Mouse (Mus musculus) left cerebral cortex, postnatal 25 days (tissue): Measurements from ENCODE around the gene Chst15. TPM values are rescaled to one million over a fixed set of nuclear protein-coding genes. Genes with fewer than 3 reads are reported as not detected.

Experiments
- DNase-seq, 2 experiments: peaks; one replicate each; pipeline ENCODE4 v3.0.0; 2022; ENCODE audit warnings: low spot score in 2 of 2, mixed read lengths in 1 of 2
- intact Hi-C: fragments of 180-260 bp; cut with DNase I; formaldehyde crosslinking; loops from one replicate; pipeline ENCODE4 v1.15.1; 2025
- total RNA-seq, 2 experiments: library from RNA; stranded (reverse); gene quantifications; 2 replicates each; pipeline ENCODE4 v1.2.3; 2021

The Chst15 gene
- total RNA-seq, 2 experiments from 2014 or later = 35.1 to 39.4 TPM

GRCm38 (mm10) chr7:132242617-132243141 lies 74.3 kb downstream of the Chst15 start:
- intact Hi-C loops = no loop called here
- DNase-seq = no peak

DNA sequence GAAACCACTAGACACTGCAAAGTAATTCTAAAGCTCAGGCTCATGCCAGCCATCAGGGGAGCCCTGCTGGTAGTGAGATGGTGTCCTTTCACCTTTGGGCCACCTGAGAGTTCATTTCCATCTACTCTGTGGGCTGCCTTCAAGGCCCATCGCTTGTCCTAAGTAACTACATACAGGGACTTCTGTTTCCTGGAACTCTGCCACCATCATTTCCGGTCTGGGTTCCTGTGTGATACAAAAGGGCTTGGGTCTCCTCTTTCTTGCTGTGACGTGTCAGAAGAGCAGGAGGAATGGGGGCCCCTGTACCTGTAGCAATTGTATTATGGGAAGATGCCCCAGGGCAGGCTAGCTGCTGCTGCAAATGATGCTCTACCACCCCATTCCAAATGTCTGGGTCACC lies 78.1 kb downstream of the Chst15 start:
- DNase-seq = no peak
- intact Hi-C loops = no loop called here

DNA sequence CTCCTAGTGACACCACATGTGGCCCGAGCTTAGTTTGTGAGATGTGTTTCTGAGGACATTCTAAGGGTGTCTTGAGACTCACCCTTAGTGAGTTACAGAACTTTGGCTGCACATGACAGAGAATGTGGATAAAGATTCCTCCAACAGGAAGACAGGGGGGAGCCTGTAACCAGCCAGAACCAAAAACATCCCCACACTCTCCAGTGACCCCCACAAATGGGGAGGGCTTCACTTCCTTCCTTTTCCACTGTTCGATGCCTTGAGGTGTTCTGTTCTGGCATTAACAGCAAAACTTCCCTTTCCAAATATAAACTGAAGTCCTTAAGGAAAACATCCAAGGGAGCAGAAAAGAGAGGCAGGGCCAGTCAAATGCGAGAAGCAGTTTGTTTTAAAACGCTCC lies 79.8 kb downstream of the Chst15 start:
- DNase-seq = no peak
- intact Hi-C loops = no loop called here

DNA sequence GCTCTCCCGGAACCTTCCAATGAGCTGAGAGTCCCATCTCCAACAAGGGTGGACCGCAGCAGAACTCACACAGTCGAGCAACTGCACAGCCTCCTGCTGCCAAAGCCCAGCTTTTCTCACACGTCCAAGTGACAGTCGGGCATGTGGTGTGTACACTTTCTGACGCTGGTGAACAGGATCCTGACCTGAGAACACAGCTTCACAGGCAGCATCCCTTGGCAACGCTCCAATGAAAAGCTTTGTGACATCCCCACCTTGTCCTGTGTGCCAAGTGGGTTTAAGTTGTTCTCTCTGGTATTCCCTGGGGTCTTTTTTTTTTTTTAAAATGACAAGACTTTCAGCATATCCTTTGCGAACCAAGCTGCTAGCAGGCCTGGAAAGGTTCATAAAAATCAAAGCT lies 80.2 kb downstream of the Chst15 start:
- no peak for DNase-seq
- intact Hi-C loops = no loop called here

GRCm38 (mm10) chr7:132234250-132234649 lies 82.8 kb downstream of the Chst15 start:
- intact Hi-C loops = no loop called here
- DNase-seq = no peak

- intact Hi-C loops = no loop called here
- no peak for DNase-seq
Measured at GRCm38 (mm10) chr7:132233732-132234131, 83.3 kb downstream of the Chst15 start.

DNA sequence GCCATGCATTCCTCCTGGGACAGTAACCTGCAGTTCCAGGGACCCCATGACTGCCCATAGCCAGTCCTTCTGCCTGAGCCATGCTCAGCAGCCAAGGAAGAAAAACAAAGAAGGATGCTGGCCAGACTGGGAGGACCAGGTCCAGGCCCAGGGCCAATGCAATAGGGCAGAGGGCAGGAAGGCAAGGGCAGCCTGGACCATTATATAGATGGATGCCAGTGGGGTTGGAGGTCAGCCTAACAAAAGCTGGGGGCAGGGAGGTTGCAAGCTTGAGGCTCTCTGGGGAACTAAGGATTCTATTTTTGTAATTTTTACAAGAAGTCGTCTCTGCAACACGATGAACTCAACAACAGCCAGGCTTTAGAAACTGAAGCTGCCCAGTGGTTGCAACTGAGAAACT lies 84.1 kb downstream of the Chst15 start:
- intact Hi-C loops = no loop called here
- DNase-seq = no peak

- no peak for DNase-seq
- intact Hi-C loops = no loop called here
Measured at GRCm38 (mm10) chr7:132231476-132231875, 85.6 kb downstream of the Chst15 start.

GRCm38 (mm10) chr7:132230961-132231360 lies 86.1 kb downstream of the Chst15 start:
- intact Hi-C loops = no loop called here
- no peak for DNase-seq

DNA sequence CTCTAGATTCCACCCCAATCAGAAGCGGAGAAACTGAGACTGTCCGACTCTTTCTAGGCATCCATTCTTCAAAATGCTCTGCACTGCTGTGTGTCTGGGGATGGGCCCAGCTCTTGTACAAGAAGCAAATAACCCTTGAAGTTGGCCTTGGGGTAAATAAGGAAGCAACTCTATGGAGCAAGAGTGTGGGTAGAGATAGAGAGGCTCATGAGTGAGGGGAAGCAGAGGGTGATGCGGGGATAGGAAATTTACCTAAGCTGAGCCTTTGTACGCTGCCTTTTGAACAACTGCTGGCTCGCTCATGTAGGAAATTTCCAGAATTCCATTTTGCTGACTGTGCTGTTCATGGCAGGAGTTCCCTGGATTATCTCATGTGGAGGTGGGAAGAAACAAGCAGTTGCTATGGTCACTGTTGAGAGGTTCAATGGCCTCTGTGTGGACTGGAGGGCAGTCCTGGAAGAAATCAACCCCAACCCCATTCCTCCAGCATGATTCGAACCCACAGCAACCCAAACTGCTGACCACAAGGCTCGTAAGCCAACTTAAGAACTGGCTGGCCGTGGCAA lies 89.9 kb downstream of the Chst15 start:
- intact Hi-C loops = loop anchor here (5.0 kb wide), 2 partner anchors 90 to 410 kb away; partner anchors contain the start of gene Chst15
- DNase-seq = no peak

DNA sequence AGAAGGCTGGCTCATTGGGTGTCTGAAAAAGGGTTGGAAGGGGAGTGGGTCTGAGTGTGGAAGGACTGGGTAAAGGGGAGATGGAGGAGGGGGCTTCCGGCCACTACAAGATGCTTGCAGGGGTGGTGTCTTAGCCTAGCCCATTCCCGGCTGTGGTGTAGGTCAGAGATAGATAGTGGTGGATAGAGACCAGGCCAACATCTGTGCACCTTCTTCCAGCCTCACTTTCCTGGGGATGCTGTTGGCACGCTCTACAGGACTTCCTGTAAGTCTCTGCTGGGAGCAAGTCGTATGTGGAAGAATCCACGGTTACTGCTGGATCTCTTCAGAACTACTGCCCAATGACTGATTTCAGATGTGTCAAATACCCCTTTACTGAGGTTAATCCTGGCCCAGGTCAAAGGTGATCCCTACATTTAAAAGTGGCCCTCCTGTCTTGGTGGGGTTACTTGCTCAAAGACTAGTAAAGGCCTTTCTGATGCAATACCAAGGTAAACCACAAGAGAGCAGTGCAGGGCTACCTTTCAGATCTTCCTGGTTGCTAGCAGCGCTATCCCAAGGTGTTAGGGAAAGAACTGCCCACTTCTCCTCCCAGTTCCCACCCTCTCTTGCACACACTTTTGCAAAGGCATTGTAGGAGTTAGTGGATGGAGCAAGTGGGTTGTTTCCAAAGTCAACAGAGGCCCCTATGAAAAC lies 90.5 kb downstream of the Chst15 start:
- intact Hi-C loops = loop anchor here (1.0 to 5.0 kb wide), 5 partner anchors 91 to 411 kb away; partner anchors contain the start of gene Chst15
- DNase-seq = peak; percentile 92 to 94

DNA sequence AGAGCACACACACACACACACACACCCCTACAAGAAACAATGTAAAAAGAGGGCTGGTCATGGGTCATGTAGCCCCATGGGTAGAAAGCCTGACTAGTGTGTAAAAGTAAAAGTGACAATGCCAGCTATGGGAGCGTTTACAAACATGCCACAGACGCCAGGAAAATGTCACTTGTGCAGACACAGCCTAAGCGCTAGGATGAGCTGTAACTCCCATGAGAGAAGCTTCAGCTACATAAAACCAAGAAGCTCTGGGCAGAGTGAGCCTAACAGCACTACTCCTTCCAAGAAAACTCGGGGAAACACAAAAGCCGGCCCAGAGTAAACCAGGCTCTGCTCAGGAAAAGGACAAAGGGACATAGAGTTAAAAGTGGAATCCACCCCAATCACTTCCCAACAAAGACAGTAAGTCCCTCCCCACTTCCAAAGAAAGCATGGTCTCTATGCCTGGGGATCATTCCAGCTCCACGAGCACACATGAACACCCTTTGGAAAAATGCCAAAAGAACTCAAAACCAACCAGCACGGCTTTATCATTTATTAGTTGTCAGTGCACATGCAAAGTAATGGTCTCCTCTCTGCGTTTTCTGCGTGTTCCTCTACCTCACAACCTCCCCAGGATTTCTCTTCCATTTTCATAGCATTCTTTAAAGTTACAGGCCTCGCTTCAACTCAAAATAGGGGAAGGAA lies 93.4 kb downstream of the Chst15 start:
- intact Hi-C loops = no loop called here
- DNase-seq = no peak

DNA sequence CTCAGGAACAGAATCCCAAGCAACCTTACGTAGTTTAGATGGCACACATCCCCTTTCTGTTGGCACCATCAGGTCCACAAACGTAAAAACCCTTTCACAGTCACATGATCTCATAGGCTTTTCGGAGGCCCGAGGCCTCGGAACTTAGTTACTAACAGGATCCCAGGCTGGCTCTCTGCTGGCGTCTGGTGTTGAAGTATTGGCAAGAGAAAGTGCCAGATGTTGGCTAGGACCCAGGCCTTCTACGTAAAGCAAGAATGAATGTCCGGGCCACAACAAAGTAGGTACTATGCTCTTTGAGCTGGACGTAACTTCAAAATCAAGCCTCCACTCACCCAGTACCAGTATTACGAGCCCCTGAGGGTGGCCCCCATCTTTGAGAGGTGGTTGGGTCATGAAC lies 103.0 kb downstream of the Chst15 start:
- intact Hi-C loops = loop anchor here (10.0 kb wide), 1 partner anchor 649 kb away; the partner anchor contains the start of gene Bub3

DNA sequence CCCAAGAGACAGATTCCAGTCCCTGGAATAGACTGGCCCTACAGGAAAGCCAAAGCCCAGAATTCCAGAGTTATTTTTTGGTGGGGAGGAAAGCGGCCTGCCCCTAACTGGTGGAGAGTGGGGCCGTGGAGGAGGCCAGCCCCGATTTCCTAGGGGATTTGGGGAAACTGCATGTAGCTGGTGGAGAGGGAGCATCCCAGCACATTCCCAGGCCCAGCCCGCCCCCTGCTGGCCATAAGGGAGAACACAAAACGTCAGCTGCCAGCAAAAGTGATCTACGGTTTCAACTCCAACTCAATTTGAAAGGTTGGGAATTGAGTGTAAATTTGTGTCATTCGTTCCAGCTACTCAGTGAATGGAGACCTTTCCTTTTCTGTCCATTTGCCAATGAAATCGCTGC lies 103.6 kb downstream of the Chst15 start:
- intact Hi-C loops = loop anchor here (1.0 to 10.0 kb wide), 2 partner anchors 314 to 649 kb away; partner anchors contain the start of gene Bub3
- DNase-seq = peak; percentile 87

More for the DNA sequence above, 103.0 kb downstream of the Chst15 start:
- no peak for DNase-seq

GRCm38 (mm10) chr7:132211920-132212701 lies 104.9 kb downstream of the Chst15 start:
- intact Hi-C loops = loop anchor here (10.0 kb wide), 1 partner anchor 647 kb away; the partner anchor contains the start of gene Bub3
- DNase-seq = peak in 1 of 2 experiments; percentile 29

GRCm38 (mm10) chr7:132210616-132211015 lies 106.4 kb downstream of the Chst15 start:
- no peak for DNase-seq
- intact Hi-C loops = loop anchor here (10.0 kb wide), 1 partner anchor 646 kb away; the partner anchor contains the start of gene Bub3

DNA sequence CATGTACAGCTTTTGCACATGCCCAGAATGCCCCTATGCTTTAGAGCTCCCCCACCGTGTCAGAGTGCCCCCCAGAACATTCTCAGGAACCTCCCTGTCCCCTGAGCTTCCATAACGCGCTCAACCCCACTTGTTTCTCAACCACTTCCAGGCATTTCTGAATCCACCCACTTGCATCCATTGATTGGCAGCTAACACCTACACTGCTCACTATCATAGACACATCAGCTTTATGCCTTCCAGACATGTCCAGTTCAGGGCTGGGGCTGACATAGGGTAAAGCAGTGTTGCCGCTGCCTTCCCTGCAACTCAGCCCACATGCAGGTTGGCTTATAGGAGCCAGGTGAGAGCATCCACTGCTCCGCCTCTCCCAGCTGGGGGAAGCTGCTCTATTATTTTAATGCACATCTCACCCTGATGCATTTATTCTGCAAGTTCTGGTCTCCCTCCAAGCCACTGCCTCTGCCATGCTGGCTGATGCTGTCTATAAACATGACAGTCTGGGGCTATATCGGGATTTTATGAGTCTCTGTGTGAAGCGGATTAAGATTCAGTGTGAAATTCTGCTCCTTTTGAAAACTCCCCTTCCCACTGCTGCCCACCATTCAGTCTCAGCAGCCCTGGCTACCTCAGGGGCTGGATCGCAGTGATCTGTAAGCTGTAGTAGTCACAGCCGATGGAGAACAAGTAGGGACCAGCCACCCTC lies 107.9 kb downstream of the Chst15 start:
- peak; percentile 49 to 94 for DNase-seq
- intact Hi-C loops = loop anchor here (1.0 to 2.0 kb wide), 3 partner anchors 35 to 242 kb away; partner anchors contain the start of gene Gpr26

DNA sequence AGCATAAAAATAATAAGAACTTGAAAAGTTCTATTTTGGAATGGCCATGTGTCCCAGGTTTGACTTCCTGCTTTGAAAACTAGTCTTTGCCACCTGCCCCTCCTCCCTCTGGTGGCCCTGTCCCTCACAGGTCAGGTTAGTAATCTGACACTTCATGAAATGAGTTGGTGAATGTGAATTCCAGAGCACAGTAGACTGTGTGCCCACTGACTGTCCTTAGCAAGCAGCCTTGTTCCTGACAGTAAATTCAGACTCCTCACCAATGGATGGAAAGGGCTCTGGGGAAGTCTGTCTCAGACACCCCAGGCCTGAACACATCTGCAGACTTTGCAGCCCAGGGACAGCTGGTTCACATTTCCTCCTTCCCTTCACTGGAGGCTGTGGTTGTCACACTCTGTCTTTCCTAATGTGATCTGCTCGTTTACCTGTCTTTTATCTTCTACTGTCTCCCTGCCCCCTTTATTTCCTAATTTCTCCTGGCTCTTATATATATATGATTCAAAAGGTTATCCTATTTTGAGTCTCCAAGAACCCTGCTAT lies 112.9 kb downstream of the Chst15 start:
- intact Hi-C loops = no loop called here
- DNase-seq = no peak

GRCm38 (mm10) chr7:132199686-132200085 lies 117.3 kb downstream of the Chst15 start:
- intact Hi-C loops = no loop called here
- DNase-seq = no peak
